Mouse (Mus musculus): Measurements from ENCODE around the gene Tpd52l2. TPM values are rescaled to one million over a fixed set of nuclear protein-coding genes. Genes with fewer than 3 reads are reported as not detected.
A peak's percentile ranks its signal among the peaks of the same experiment; 100 is the strongest.

Gene Tpd52l2
- polyA plus RNA-seq (2015; fragmentation: Nextera tagmentation; extraction: Ambion mirVana), result 109 and 118 TPM in 2 replicates

DNA sequence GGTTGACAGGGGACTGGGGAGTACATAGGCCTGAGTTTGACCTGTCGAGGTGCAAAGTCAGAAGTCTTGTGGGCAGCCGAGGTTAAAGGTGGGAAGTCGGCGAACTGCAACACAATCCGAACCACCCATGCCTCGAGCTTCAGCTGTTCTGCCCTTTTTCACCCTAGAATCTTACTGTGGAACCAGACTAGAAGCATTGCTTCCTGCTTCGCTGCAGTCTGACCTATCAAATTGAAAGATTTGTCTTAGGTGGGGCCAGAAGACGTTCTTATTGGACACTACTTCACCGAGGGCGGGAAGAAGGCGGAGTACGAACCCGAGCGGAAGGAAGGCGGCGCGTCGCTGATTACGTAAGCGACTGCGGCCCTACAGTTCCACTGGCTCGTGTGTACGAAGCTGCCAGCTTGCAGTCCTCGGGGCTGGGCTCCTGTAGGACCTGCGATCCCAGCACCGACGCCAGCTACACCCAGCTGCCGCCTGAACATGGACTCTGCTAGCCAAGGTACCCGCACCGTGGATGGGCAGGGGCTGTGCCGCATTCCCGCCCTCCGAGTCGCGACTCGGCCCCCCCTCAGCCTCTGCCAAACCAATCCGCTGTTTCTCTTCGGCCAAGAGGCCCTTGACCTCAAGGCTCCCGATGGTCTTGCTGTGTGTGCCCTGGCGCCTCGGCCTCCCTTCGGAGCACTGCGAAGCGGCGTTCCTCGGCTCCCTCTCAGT is at the start of gene Tpd52l2:
Gene Tpd52l2, plus strand, starts transcription at position 312 of the 717 bp plus-strand sequence.
- H3K4me2 ChIP-seq, result peak within 1 kb of the TSS; percentile 79
- H3K9ac ChIP-seq, result peak within 1 kb of the TSS; percentile 93
- peak within 1 kb of the TSS; percentile 88 for H3K4me3 ChIP-seq
- H3K9me3 ChIP-seq, result no peaks in the 10 kb centered on the region
- WGBS, result under 1% methylated on average over 46 of the region's 46 CpGs
- peaks cover 19% of the 10 kb centered on the region for H3K4me1 ChIP-seq
- H3K27me3 ChIP-seq (replicated peaks), result 0 out of 2 replicates have a peak, but pooled peaks cover 5% of the 10 kb centered on the region
- ATAC-seq (ENCODE audit: extremely low read depth, insufficient number of reproducible peaks, low FRiP score, low TSS enrichment), result peak; percentile 91
- peak within 1 kb of the TSS; percentile 95 for H3K27ac ChIP-seq (replicated peaks)
- peaks cover 29% of the 10 kb centered on the region for H3K36me3 ChIP-seq

DNA sequence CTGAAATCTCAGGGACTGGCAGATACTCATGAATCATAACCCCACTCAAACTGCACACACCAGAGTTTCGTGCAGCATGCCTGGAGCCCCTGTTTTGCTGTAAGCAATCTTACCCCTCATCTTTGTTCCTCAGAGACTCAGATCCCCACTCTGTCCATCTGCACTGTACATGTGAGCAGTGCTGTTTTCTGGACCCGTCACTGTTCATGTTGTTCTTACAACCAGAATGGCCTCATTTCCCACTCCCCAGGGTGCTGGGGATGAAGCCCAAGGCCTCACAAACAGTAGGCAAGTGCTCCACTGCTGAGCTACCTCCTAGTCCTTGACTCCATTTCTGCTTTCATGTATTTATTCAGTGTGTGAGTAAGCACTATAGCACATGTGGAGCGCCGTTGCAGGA is 44.8 kb upstream of the Tpd52l2 start:
- WGBS, result 75% methylated on average over 4 of the region's 4 CpGs
- Histone ChIP-seq H3K4me2 (no peak overlapping the region), H3K4me3 (no peak overlapping the region), H3K36me3 (0 out of 2 replicates have a peak, but pooled peaks cover 6% of the 10 kb centered on the region), H3K9me3 (peaks cover 4% of the 10 kb centered on the region; the same call in 1 of the 2 replicates), H3K27me3 (replicated peaks) (no peaks in the 10 kb centered on the region), H3K27ac (replicated peaks) (no peak overlapping the region), H3K4me1 (peaks cover 15% of the 10 kb centered on the region), H3K9ac (no peak overlapping the region)
- ATAC-seq (ENCODE audit: extremely low read depth, insufficient number of reproducible peaks, low FRiP score, low TSS enrichment), result no peak

DNA sequence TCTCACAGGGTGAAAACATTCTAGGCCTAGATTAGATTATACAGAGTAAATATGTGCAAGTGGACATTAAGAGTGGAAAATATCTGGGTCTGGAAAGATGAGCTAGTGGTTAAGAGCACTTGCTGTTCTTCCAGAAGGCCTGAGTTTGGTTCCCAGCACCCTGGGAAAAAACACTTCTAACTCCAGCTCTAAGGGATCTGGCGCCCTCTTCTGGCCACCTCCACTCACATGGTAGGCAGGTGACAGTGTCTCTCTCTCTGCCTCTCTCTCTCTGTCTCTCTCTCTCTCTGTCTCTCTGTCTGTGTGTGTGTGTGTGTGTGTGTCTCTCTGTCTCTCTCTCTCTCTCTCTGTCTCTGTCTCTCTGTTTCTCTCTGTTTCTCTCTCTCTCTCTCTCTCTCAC is 43.7 kb upstream of the Tpd52l2 start:
- ATAC-seq (ENCODE audit: extremely low read depth, insufficient number of reproducible peaks, low FRiP score, low TSS enrichment), result no peak

DNA sequence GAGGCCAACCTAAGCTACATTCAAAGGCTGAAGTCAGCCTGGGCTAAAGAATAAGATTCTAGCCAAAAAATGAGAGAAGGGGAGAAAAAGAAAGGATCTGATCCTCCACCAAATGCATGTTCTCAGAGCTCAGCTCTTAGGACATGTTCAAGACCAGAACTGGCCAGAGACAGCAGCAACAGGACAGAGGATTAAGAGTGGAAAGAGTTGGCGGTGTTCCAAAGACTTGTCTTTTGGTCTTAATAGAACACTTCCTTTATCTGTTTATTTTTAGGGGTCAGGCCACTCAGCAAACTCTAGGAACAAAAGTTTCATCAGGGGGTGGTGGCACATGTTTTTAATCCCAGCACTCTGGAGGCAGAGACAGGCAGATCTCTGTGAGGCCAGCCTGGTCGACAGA is 41.0 kb upstream of the Tpd52l2 start:
- 0 out of 2 replicates have a peak, but pooled peaks cover 6% of the 10 kb centered on the region for H3K36me3 ChIP-seq
- H3K27ac ChIP-seq (replicated peaks), result no peak overlapping the region
- H3K9me3 ChIP-seq, result peaks cover 4% of the 10 kb centered on the region; the same call in 1 of the 2 replicates
- H3K9ac ChIP-seq, result no peak overlapping the region
- ATAC-seq (ENCODE audit: extremely low read depth, insufficient number of reproducible peaks, low FRiP score, low TSS enrichment), result no peak
- 52% methylated on average over 2 of the region's 2 CpGs for WGBS
- no peak overlapping the region for H3K4me2 ChIP-seq
- peaks cover 36% of the 10 kb centered on the region for H3K4me1 ChIP-seq
- no peak overlapping the region for H3K4me3 ChIP-seq
- no peaks in the 10 kb centered on the region for H3K27me3 ChIP-seq (replicated peaks)

More for the DNA sequence above, 43.7 kb upstream of the Tpd52l2 start:
- Histone ChIP-seq H3K36me3 (0 out of 2 replicates have a peak, but pooled peaks cover 6% of the 10 kb centered on the region), H3K4me3 (no peak overlapping the region), H3K27ac (replicated peaks) (no peak overlapping the region), H3K4me1 (peaks cover 23% of the 10 kb centered on the region), H3K27me3 (replicated peaks) (no peaks in the 10 kb centered on the region), H3K9me3 (peaks cover 4% of the 10 kb centered on the region; the same call in 1 of the 2 replicates), H3K4me2 (no peak overlapping the region), H3K9ac (no peak overlapping the region)
- 54% methylated on average over 1 of the region's 1 CpGs for WGBS

DNA sequence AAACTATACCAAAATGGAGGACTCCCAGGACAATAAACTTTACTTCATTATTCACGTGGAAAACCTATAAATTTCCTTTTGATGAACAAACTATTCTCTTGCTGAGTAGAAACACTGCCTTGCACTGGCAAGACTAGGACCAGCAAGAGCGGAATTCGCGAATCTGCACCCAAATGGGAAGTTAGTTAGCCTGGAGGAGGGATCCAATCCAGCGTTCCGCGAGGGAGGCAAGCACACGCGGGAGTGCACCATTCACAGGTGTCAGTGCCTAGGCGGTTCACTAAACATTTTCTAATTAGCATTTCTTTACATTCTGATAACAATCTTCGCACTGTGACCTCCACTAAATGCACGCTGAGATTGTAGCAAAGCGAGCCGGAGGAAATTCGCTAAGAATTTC is 39.1 kb upstream of the Tpd52l2 start:
- Histone ChIP-seq H3K9ac (peak overlapping the region; percentile 93), H3K27ac (replicated peaks) (no peak overlapping the region), H3K36me3 (0 out of 2 replicates have a peak, but pooled peaks cover 6% of the 10 kb centered on the region), H3K4me3 (peak overlapping the region; percentile 96), H3K9me3 (peaks cover 4% of the 10 kb centered on the region; the same call in 1 of the 2 replicates), H3K4me1 (peaks cover 43% of the 10 kb centered on the region), H3K27me3 (replicated peaks) (0 out of 2 replicates have a peak, but pooled peaks cover 2% of the 10 kb centered on the region), H3K4me2 (peak overlapping the region; percentile 99)
- 5% methylated on average over 15 of the region's 15 CpGs for whole genome bisulfite sequencing
- ATAC-seq (ENCODE audit: extremely low read depth, insufficient number of reproducible peaks, low FRiP score, low TSS enrichment), result no peak

DNA sequence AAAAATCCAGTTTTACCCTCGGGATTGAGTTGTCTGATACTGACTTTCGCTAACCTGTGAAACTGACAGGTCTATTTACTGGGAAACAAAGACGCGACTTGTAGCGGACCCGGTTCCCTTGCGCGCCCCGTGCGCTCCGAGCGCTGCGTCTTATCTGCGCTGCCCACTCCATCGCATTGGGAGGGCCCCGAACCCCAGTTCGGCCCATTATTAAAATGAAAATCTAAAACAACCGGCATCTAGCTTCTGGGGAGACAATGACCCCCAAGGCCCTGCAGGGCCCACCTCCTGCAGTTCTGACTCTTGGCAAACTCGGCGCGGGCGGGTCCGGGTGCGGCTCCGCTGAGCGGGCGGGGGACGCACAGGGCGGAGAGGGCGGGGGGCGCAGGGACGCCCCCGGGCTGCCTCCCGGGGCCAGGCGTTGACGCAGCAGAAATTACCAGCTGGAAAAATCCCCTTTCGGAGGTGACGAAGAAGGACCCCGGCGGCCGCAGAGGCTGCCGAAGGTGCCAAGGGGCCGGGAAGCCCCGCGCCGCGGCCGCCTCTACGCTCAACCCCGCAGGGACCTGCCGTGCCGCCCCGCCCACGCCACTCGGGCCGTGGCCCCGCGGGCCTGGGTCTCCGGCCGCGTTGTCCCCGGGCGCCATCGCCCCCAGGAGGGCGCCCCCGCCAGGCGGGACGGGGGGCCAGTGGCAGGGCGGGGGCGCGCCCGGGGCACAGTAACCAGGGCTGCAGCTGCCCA is 38.4 kb upstream of the Tpd52l2 start:
- H3K9me3 ChIP-seq, result no peaks in the 10 kb centered on the region
- ATAC-seq (ENCODE audit: extremely low read depth, insufficient number of reproducible peaks, low FRiP score, low TSS enrichment), result no peak; the same call in none of the 2 replicates
- under 1% methylated on average over 71 of the region's 72 CpGs for WGBS
- 0 out of 2 replicates have a peak, but pooled peaks cover 3% of the 10 kb centered on the region for H3K36me3 ChIP-seq
- peak overlapping the region; percentile 84 for H3K27ac ChIP-seq (replicated peaks)
- H3K27me3 ChIP-seq (replicated peaks), result 0 out of 2 replicates have a peak, but pooled peaks cover 5% of the 10 kb centered on the region
- H3K4me2 ChIP-seq, result peak overlapping the region; percentile 99
- peaks cover 51% of the 10 kb centered on the region for H3K4me1 ChIP-seq
- H3K4me3 ChIP-seq, result peak overlapping the region; percentile 96
- peak overlapping the region; percentile 93 for H3K9ac ChIP-seq

DNA sequence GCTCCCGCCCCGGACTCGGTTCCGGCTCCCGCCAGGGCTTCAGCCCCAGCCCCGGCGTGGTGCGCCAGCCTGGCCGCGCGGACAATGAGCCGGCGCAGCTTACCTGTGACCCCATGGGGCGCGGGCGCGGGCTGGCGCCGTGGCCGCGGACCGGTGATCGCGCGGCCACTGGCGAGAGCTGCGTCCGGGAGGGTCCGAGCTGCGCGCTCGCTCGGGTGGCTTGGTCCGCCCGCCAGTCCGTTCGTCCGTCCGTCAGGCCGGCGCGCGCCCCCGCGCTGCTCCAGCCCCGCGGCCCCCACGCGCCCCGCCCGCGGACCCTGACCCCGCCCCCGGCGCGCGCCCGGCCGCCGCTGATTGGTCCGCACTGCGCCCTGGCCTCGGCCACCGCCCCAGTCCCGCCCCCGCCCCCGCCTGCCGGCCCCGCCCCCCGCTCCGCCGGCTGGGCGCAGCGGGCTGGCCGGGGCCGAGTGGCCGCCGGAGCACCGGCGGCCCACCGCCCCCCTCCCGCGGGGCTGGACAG is 37.7 kb upstream of the Tpd52l2 start, which contains the start of gene Zbtb46:
Gene Zbtb46, minus strand, starts transcription at position 274 of the 520 bp plus-strand sequence.
- WGBS, result under 1% methylated on average over 63 of the region's 83 CpGs
- peak within 1 kb of the TSS; percentile 99 for H3K4me2 ChIP-seq
- H3K9me3 ChIP-seq, result no peaks in the 10 kb centered on the region
- H3K9ac ChIP-seq, result peak within 1 kb of the TSS; percentile 93
- H3K36me3 ChIP-seq, result 0 out of 2 replicates have a peak, but pooled peaks cover 3% of the 10 kb centered on the region
- 0 out of 2 replicates have a peak, but pooled peaks cover 7% of the 10 kb centered on the region for H3K27me3 ChIP-seq (replicated peaks)
- H3K27ac ChIP-seq (replicated peaks), result peak within 1 kb of the TSS; percentile 84
- peak within 1 kb of the TSS; percentile 96 for H3K4me3 ChIP-seq
- H3K4me1 ChIP-seq, result peaks cover 51% of the 10 kb centered on the region
- ATAC-seq (ENCODE audit: extremely low read depth, insufficient number of reproducible peaks, low FRiP score, low TSS enrichment), result peak; percentile 91

DNA sequence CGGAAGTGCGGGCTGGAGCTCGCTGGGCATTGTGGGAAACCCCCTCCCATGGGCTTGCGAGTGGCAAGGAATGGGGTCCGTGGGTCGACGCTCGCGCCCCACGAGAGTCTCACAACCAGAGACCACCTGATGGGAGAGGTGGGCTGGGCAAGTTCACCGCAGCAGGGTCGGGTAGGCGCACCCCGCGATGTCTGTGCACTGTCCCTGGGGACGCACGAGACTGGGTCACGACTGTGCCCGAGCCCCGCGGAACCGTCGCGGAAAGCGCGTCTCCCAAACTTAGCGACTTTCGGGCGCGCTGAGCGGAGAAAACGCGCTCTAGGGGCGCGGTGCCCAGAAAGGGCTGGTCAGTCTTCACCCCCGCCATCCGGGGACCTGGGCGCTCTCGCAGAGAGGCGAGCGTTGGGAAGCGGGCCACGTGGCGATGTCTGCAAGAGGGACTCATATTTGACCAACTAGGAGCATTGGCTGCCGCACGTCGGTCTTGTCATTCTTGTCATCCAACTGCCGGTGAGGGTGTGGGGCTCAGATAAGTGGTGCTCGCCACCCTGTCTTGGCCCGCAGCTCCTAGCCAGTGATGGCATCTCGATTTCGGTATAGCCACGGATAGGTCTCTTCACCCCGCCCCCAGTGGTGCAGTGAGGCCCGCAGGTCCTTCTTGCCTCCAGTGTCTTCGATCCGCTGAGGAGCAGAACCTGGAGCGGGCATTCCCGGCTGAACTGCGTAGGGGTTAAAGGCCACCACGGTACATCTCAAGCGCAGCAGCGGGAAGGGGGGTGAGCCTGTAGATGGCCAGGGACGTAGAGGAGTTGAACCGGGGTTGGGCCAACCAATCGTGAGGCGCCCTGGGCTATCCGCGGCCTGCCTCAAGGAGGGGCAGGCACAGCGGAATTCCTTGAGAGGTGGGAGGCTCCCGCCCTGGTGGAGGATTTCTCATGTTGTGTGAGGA is 37.0 kb upstream of the Tpd52l2 start:
- no peaks in the 10 kb centered on the region for H3K9me3 ChIP-seq
- peak overlapping the region; percentile 76 for H3K27ac ChIP-seq (replicated peaks)
- H3K4me2 ChIP-seq, result peak overlapping the region; percentile 99
- peaks cover 49% of the 10 kb centered on the region for H3K4me1 ChIP-seq
- 0 out of 2 replicates have a peak, but pooled peaks cover 13% of the 10 kb centered on the region for H3K27me3 ChIP-seq (replicated peaks)
- H3K36me3 ChIP-seq, result 0 out of 2 replicates have a peak, but pooled peaks cover 3% of the 10 kb centered on the region
- WGBS, result under 1% methylated on average over 71 of the region's 71 CpGs
- peak overlapping the region; percentile 93 for H3K9ac ChIP-seq
- peak overlapping the region; percentile 96 for H3K4me3 ChIP-seq
- peak; percentile 27; the same call in 1 of the 2 replicates for ATAC-seq (ENCODE audit: extremely low read depth, insufficient number of reproducible peaks, low FRiP score, low TSS enrichment)

DNA sequence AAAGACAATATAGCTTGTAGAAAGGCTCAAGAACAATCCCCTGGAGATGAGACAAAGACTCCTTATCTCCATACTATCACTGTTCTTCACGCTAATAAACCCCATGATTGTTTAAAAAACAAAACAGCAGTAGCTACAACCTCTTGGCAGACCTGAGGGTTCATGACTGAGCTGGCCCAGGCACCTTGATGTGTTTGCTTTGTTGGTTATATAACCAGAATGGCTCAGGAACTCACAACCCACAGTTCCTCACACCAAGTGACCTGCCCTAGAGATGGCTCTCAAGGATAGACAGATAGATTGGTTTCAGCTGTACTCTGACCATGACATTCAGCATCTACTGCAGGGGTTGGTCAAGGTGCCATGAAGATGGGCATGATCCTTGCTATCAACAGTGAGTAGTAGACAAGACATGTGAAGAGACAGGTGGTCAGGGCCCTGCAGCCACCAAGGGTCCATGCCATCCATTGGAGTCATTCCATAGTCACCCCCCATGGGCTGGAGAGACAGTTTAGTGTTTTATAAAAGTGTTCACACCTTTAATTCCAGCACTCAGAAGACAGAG is 35.3 kb upstream of the Tpd52l2 start:
- H3K4me2 ChIP-seq, result no peak overlapping the region
- H3K9me3 ChIP-seq, result no peaks in the 10 kb centered on the region
- H3K4me1 ChIP-seq, result peaks cover 40% of the 10 kb centered on the region
- no peaks in the 10 kb centered on the region for H3K36me3 ChIP-seq
- H3K4me3 ChIP-seq, result no peak overlapping the region
- H3K27me3 ChIP-seq (replicated peaks), result 0 out of 2 replicates have a peak, but pooled peaks cover 13% of the 10 kb centered on the region
- no peak overlapping the region for H3K27ac ChIP-seq (replicated peaks)
- H3K9ac ChIP-seq, result no peak overlapping the region
- no peak for ATAC-seq (ENCODE audit: extremely low read depth, insufficient number of reproducible peaks, low FRiP score, low TSS enrichment)
- WGBS, result 86% methylated on average over 1 of the region's 1 CpGs

DNA sequence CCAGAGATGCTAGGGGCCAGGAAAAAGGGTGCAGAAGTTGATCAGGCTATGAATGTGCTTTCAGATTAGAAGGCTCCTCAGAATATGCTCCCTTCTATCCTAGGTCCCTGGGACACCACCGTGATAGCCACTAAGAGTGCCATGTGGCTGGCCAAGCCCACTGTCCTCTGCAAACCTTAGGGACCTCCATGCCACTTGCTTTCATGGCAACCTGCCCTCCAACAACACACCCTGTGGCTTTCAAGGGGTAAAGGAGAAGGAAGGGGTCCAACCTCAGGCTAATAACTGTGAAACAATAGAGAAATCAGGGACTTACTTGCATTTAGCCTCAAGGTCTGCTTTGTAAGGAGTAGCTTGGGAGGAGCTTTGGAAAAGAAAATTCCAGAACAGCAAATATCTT is 34.3 kb upstream of the Tpd52l2 start:
- Histone ChIP-seq H3K9me3 (no peaks in the 10 kb centered on the region), H3K9ac (peak overlapping the region; percentile 50; the same call in 1 of the 2 replicates), H3K4me3 (peak overlapping the region; percentile 21; the same call in 1 of the 2 replicates), H3K4me1 (peaks cover 33% of the 10 kb centered on the region), H3K4me2 (peak overlapping the region; percentile 53), H3K27ac (replicated peaks) (no peak overlapping the region), H3K36me3 (no peaks in the 10 kb centered on the region), H3K27me3 (replicated peaks) (0 out of 2 replicates have a peak, but pooled peaks cover 13% of the 10 kb centered on the region)
- WGBS, result 83% methylated on average over 1 of the region's 1 CpGs
- no peak for ATAC-seq (ENCODE audit: extremely low read depth, insufficient number of reproducible peaks, low FRiP score, low TSS enrichment)
